Mouse (Mus musculus) forebrain, embryonic 14.5 days (tissue): Measurements from ENCODE around the gene Wdr74. TPM values are rescaled to one million over a fixed set of nuclear protein-coding genes. Genes with fewer than 3 reads are reported as not detected.
"Not testable (repeated sequence)": the region's sequence is repeated elsewhere in the genome, so short reads cannot be mapped to it uniquely, and the experiment has no call there.

ENCODE experiments used
- ATAC-seq: fragments of 200-750 bp; cut with Nextera tagmentation; 2 replicates; pipeline ENCODE4 v1.8.0; 2017; ENCODE audit warnings: mild to moderate bottlenecking, moderate library complexity
- DNase-seq: peaks from one replicate; pipeline ENCODE4 v3.0.0-alpha.2; 2015; ENCODE audit warnings: low spot score
- H3K27ac ChIP-seq: fragments of 300-500 bp; sonication (generic); 2 replicates; pipeline ENCODE4 v1.5.1; 2014; ENCODE audit warnings: low read depth, mild to moderate bottlenecking, control low read depth, low read length, moderate library complexity
- H3K27me3 ChIP-seq: fragments of 300-500 bp; sonication (generic); replicated peaks from 2 replicates; pipeline ENCODE4 v1.6.1; 2014; ENCODE audit warnings: low read length, control low read depth, mixed read lengths; ENCODE audit not compliant: control insufficient read depth, insufficient read depth
- H3K36me3 ChIP-seq: fragments of 300-500 bp; sonication (generic); 2 replicates; pipeline ENCODE4 v1.6.1; 2014; ENCODE audit warnings: low read length, control low read depth; ENCODE audit not compliant: control insufficient read depth, insufficient read depth
- H3K4me1 ChIP-seq: fragments of 300-500 bp; sonication (generic); 2 replicates; pipeline ENCODE4 v1.6.1; 2014; ENCODE audit warnings: antibody characterized with exemption, low read length, control low read depth; ENCODE audit not compliant: control insufficient read depth, insufficient read depth
- H3K4me2 ChIP-seq: fragments of 300-500 bp; sonication (generic); 2 replicates; pipeline ENCODE4 v1.6.1; 2014; ENCODE audit warnings: mild to moderate bottlenecking, control low read depth, low read length
- H3K4me3 ChIP-seq: fragments of 300-500 bp; sonication (generic); 2 replicates; pipeline ENCODE4 v1.5.1; 2014; ENCODE audit warnings: low read depth, low read length, control low read depth
- H3K9ac ChIP-seq: fragments of 300-500 bp; sonication (generic); 2 replicates; pipeline ENCODE4 v1.6.1; 2014; ENCODE audit warnings: mild to moderate bottlenecking, low read length, control low read depth, moderate library complexity
- H3K9me3 ChIP-seq: fragments of 300-500 bp; sonication (generic); replicated peaks from 2 replicates; pipeline ENCODE4 v1.6.1; 2016; ENCODE audit warnings: low read length, control low read depth, mixed read lengths; ENCODE audit not compliant: control insufficient read depth
- WGBS: fragments of 180-500 bp; shearing (Covaris S2); extraction: QIAGEN DNeasy Blood & Tissue Kit; methylation state at CpG from one replicate; pipeline ENCODE4 v1.1.7; 2014; 5-methylcytosine and 5-hydroxymethylcytosine counted together
- polyA plus RNA-seq: library from polyadenylated mRNA; unstranded; fragments of >200 nt; fragmentation: Nextera tagmentation; extraction: Ambion mirVana; gene quantifications from 2 replicates; pipeline ENCODE4 v1.2.1, GENCODE M21; 2014

Gene Wdr74
- polyA plus RNA-seq, 1 experiment from 2014 or later, result 111 TPM

DNA sequence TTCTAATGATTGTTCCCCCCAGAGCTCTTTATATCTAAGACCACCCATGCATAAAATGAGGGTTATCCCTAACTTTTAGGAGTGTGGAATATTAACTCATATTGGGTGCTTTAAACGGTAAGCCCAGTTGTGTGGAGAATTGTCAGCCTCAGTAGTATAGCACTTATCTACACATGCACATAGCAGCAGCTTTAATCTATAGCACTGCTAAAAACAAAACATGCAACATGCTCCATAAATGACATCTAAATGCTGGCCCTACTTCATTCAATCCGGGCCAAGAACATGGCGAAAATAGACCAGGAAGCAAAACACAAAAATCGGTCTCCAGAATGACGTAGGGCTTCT, 13.1 kb upstream of the Wdr74 start:
- no peaks in the 10 kb centered on the region for H3K9me3 ChIP-seq
- H3K36me3 ChIP-seq, result peaks cover 32% of the 10 kb centered on the region
- H3K4me1 ChIP-seq, result peaks cover 21% of the 10 kb centered on the region
- H3K9ac ChIP-seq, result peak overlapping the region; percentile 81
- H3K4me2 ChIP-seq, result peak overlapping the region; percentile 83
- H3K27ac ChIP-seq, result peak overlapping the region; percentile 93
- ATAC-seq (no peak; the same call in 1 of the 2 replicates), DNase-seq (no peak)
- WGBS, result 1% methylated on average over 5 of the region's 5 CpGs
- H3K4me3 ChIP-seq, result peak overlapping the region; percentile 63
- H3K27me3 ChIP-seq, result no peaks in the 10 kb centered on the region

DNA sequence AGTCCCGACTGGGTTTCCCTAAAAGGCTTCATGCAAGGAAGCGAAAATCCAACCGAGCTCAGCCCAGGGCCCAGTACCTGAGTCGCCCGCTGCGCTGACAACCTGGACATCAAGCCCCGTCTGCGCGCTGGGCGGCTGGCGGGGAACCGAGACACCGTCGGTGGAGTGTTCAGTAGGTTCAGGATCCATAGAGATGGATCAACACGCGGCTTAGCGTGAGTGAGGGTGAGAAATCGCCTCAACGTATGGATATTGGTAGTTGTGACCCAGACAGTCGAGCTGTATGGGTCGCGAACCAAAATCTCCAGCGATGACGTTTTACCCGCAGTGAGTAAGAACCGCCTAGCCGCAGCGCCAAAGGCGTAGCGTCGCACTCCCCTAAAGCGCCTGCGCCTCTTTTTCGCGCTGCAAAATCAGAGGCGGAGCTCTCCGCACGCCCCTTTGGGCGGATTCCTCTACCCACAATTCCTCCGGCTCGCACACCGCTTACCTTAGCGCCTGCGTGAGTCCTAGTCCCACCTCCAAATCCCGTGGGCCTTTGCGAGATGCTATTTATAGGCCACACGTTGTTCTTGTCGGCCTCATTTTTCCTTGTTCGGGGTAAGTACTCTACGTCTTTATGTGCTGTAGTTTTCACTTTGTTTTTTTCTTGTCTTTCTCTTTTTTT, 12.6 kb upstream of the Wdr74 start, which contains the start of gene Slc3a2:
Slc3a2 (minus strand) TSS at position 463 of the 667 bp plus-strand sequence.
- Histone ChIP-seq H3K4me3 (peak within 1 kb of the TSS; percentile 63), H3K4me1 (peaks cover 21% of the 10 kb centered on the region), H3K27ac (peak within 1 kb of the TSS; percentile 93), H3K36me3 (peaks cover 32% of the 10 kb centered on the region), H3K9ac (peak within 1 kb of the TSS; percentile 97), H3K4me2 (peak within 1 kb of the TSS; percentile 83), H3K27me3 (no peaks in the 10 kb centered on the region), H3K9me3 (no peaks in the 10 kb centered on the region)
- under 1% methylated on average over 50 of the region's 50 CpGs for WGBS
- ATAC-seq, result peak; percentile 98
- peak; percentile 100 for DNase-seq

DNA sequence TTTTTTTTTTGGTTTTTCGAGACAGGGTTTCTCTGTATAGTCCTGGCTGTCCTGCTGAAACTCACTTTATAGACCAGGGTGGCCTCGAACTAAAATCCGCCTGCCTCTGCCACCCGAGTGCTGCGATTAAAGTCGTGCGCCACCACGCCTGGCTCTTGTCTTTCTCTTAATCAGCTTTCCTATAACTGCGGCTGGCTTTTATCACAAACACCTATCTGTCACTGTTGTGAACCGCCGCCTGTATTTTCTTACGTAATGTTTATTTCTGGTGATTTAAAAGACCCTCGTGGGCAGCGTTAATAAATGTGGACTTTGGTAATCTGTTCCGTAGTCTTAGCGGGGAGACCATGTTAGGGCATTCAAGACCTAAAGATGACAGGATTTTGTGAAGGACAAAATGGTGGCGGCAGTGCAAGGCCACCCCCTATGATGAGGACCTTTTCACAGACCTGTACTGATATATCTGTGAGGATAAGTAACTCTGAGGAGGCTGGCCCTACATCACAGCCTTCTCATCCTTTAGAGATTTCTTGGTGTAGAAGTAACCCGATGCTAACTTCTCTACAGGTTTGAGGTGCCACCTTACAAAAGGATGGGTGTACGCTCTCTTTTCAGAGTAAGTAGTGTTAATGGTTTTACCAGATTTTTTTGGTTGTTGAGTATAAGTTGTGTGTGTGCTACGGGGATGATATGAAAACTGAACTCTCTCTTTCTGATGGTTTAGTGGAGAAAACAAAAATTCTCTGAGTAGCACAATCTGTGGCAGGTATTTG, 11.9 kb upstream of the Wdr74 start:
- under 1% methylated on average over 20 of the region's 20 CpGs for WGBS
- peaks cover 21% of the 10 kb centered on the region for H3K4me1 ChIP-seq
- peak; percentile 19; the same call in 1 of the 2 replicates for ATAC-seq
- H3K27me3 ChIP-seq, result no peaks in the 10 kb centered on the region
- peak overlapping the region; percentile 63 for H3K4me3 ChIP-seq
- peak overlapping the region; percentile 97 for H3K9ac ChIP-seq
- no peaks in the 10 kb centered on the region for H3K9me3 ChIP-seq
- H3K36me3 ChIP-seq, result peaks cover 32% of the 10 kb centered on the region
- H3K4me2 ChIP-seq, result peak overlapping the region; percentile 83
- H3K27ac ChIP-seq, result peak overlapping the region; percentile 72
- peak; percentile 30 for DNase-seq

DNA sequence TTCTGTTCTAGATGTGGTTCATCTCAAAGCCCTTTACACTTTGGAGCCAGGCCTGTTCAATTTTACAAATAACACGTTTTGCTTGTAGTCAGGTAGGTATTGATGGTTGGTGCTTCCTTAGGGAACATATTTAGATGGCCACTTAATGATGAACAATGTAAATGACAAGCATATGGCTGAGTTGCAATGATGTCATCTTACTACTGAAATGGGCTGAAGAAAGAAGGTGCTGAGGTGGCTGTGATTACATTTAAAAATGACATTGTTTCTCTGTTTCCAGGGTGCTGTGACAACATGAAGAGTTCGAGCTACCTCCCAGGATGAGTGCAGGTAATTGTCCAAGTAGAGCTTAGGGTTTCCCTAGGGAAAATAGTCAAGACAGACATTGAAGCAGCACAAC, 11.2 kb upstream of the Wdr74 start:
- peak overlapping the region; percentile 72; the same call in 1 of the 2 replicates for H3K27ac ChIP-seq
- 3% methylated on average over 2 of the region's 2 CpGs for WGBS

DNA sequence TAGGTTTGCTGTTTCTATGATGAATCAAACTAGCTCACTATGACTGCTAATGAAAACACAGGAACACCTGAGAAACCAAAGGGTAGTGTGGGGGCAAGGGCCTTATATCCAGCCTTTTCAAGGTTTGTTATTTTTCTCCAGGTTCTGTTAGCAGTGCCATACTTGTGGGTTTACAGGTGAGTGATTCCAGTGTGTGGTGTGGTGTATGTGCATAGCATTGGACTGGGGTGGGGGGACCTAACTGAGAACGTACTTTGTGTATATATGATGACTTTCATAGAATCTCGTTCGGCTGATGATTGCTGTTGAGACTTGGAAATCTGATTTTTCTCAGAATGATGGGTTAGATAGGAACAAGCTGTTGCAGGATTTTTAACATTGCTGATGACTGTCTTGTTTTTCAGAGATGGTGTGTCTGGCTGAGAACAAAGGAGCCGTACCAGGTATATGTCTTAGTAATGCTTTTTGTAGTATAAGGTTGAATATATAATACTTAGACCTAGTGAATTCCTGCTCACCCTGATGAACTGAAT, 10.5 kb upstream of the Wdr74 start:
- Histone ChIP-seq H3K36me3 (peaks cover 32% of the 10 kb centered on the region), H3K9me3 (no peaks in the 10 kb centered on the region), H3K4me3 (peak overlapping the region; percentile 63), H3K4me2 (peak overlapping the region; percentile 83), H3K27me3 (no peaks in the 10 kb centered on the region), H3K9ac (peak overlapping the region; percentile 97), H3K4me1 (peaks cover 21% of the 10 kb centered on the region), H3K27ac (no peak overlapping the region)
- DNase-seq, result no peak
- WGBS, result 42% methylated on average over 4 of the region's 4 CpGs
- ATAC-seq, result no peak

More for the DNA sequence above, 11.2 kb upstream of the Wdr74 start:
- Histone ChIP-seq H3K9me3 (no peaks in the 10 kb centered on the region), H3K4me1 (peaks cover 21% of the 10 kb centered on the region), H3K4me3 (peak overlapping the region; percentile 63), H3K9ac (peak overlapping the region; percentile 97), H3K36me3 (peaks cover 32% of the 10 kb centered on the region), H3K27me3 (no peaks in the 10 kb centered on the region), H3K4me2 (peak overlapping the region; percentile 83)
- ATAC-seq, result no peak
- no peak for DNase-seq

DNA sequence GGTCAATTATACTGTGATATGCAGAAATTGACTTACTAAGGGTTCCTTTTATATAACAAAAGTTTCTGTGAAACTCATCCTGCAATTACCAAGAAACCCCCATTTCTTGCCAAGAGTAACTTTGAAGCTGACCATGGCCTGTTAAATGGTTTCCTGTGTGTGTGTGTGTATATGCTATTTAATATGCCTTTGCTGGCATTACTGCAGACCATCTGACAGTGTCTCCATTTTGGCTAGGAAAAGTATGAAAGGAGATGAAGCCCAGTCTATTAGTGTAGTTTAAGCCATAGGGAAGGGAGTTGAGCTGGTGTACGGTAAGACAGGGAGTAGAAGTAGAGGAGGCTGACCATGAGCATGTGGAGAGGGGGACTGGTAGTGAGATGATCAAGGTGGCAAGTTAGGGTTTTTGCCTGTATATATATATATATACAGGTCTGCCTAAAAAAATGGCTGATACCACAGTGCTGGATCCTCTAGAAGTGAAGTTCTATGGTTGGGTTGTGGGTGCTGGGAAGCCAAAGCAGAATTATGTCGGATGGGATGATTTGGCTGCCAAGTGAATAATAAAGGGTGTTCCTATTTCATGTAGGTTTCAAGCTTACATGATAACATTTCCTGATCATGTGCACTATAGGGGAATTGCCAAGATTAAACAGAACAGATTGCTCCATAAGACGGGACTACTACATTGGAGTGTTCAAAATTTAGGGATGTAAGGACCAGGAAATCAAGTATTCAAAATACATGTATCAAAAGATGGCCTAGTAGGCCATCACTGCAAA, 8.8 kb upstream of the Wdr74 start:
- 19% methylated on average over 3 of the region's 3 CpGs for WGBS
- Histone ChIP-seq H3K9ac (no peak overlapping the region), H3K27ac (no peak overlapping the region), H3K36me3 (peaks cover 32% of the 10 kb centered on the region), H3K4me2 (no peak overlapping the region), H3K9me3 (no peaks in the 10 kb centered on the region), H3K4me1 (peaks cover 19% of the 10 kb centered on the region), H3K4me3 (no peak overlapping the region), H3K27me3 (no peaks in the 10 kb centered on the region)
- no peak for ATAC-seq
- no peak for DNase-seq

DNA sequence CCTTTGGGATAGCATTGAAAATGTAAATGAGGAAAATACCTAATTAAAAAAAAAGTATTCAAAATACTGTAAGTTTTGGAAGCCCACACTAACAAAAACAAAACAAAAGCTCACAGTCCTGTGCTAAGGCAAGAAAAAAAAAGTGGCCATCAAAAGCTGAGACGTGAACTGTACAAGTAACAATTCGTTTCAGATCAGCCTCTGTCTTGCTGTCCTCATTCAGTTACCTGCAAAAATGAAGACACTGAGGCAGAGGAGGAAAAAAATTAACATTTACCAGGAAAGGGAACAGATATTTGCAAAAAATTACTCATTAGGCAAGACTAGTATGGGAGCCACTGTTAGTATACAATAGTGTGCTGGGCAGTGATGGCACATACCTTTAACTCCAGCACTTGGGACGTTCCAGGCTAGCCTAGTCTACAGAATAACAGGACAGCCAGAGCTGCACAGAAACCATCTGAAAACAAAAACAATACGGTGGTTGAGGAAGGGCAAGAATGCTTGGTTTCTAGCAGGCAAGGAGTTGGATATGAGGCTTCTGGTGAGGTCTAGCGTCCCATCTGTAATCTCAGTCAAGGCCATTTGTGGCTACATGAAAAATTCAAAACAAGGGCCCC, 8.0 kb upstream of the Wdr74 start:
- peaks cover 32% of the 10 kb centered on the region for H3K36me3 ChIP-seq
- no peaks in the 10 kb centered on the region for H3K27me3 ChIP-seq
- H3K27ac ChIP-seq, result no peak overlapping the region
- no peak overlapping the region for H3K4me3 ChIP-seq
- H3K4me1 ChIP-seq, result peaks cover 13% of the 10 kb centered on the region
- WGBS, result 19% methylated on average over 5 of the region's 5 CpGs
- H3K9me3 ChIP-seq, result no peaks in the 10 kb centered on the region
- no peak overlapping the region for H3K9ac ChIP-seq
- DNase-seq (no peak), ATAC-seq (no peak)
- H3K4me2 ChIP-seq, result no peak overlapping the region

DNA sequence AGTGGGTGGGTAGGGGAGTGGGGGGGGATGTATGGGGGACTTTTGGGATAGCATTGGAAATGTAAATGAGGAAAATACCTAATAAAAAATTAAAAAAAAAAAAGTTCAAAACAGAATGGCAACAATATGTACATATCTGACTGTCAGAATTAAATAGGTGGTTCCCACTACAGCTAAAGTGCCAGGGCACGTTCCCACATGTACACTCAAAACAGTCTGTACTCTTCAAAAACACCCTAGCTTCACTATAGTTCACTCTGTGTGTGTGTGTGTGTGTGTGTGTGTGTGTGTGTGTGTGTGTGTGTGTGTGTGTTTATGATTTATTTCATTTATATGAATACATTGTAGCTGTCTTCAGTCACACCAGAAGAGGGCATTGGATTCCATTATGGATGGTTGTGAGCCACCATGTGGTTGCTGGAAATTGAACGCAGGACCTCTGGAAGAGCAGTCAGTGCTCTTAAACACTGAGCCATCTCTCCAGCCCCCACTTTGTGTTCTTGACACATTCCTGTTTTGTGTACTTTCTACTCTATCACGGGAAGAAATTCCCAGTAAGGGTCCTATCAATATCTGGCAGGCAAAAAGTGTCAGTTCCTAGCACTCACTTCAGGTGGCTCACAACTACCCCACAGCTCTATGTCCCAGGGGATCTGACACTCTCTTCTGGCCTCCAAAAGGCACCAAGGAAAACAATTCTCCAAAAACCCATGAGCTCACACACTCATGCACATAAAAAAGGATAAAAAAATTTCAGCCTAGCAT, 7.1 kb upstream of the Wdr74 start:
- not testable (repeated sequence) for H3K27me3 ChIP-seq, ATAC-seq, H3K4me2 ChIP-seq, H3K4me3 ChIP-seq, H3K9me3 ChIP-seq, H3K27ac ChIP-seq, H3K9ac ChIP-seq, DNase-seq
- 56% methylated on average over 3 of the region's 3 CpGs for WGBS
- Histone ChIP-seq H3K4me1 (peaks cover 13% of the 10 kb centered on the region), H3K36me3 (peaks cover 32% of the 10 kb centered on the region)
